Mouse (Mus musculus): ENCODE measurements at regions not wholly inside any gene's neighbourhood (a gene's known extent, or its start where the extent isn't known, plus 50 kb on each side); places are given as distances from the start of the nearest gene placed in this dataset.

DNA sequence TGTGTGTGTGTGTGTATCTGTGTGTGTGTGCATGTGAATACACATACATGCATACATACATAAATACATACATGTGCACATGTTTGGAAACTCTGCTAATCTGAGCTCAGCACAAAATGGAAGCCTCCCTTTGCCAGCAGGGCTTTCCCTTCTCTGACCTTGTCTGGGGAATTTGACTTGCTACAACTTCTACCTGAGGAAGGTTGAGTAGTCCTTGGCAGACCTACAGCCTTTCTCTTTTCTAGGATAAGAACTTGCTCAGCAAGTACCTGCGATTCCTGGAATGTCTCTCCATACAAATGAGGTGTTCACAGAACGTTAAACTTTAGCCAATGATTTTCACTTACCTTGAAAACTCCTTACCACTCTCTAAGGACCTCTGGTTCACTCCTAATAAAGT, 472.7 kb upstream of the Nr2f2 start:
- no peak for DNase-seq (ENCODE audit: extremely low spot score in 1 of 2, low spot score in 1 of 2)

DNA sequence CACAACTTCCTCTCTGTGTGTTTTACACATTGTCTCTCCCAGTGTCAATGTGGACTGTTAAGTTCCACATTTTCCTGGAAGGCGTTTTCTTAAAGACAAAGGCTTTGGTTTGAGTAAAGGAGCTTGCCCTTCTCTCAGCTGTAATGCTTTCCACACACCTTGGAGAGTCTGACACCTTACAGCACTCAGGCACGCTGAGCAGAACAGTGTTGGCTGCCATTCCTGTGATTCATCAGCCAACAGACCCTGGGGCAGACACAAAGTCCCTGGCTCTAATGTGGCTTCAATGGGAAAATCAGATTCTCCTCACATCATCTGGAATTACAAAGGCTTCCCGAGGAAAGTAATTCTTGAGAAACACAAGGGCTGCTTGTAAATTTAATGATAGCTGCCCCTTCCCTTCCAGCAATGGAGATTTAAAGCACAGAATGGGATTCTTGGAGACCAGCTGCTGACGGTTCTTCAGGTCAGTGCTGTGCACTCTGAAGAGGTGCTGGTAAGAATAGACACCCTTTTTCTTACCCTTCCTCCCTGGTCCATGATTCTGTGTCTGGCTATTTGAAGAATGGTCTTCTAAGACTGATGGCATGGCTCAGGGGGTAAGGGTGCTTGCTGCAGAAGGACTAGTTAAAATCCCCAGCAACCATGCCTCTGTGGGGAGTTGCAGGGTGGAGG, 468.4 kb upstream of the Nr2f2 start:
- DNase-seq (ENCODE audit: extremely low spot score in 1 of 2, low spot score in 1 of 2), result no peak

DNA sequence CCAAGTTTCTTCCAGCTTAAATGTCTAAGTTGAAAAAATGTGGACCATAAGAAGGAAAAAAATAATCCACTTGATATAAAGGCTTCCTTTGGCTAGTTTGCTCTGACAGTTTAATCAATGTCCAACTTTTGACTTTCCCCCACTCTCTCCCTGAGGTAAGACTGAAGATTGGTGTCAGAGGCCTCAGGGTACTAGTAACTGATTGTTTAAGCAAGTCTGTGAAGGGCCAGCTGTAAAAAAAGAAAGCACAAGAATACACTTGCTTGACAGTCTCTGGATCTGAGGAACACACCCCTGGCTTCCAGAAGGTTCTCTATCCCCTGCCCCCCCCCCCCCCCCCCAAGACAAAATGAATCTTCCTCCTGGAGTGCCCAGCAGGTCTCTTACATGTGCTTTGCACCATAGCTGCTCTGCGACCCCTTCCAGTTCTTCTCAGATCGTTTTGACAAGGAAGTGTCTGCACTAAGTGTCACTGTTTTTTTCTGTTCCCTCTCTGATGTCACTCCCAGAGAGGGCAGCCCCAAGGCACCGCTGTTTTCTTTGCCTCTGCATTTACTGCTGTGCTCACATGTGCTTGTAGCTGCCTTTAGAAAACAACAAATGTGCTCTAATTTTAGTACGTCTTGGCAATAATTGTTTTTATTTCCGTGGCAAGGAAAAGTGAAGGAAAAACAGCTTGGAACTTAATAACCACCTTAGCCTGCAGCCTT, 462.1 kb upstream of the Nr2f2 start:
- DNase-seq (ENCODE audit: extremely low spot score in 1 of 2, low spot score in 1 of 2), result no peak

DNA sequence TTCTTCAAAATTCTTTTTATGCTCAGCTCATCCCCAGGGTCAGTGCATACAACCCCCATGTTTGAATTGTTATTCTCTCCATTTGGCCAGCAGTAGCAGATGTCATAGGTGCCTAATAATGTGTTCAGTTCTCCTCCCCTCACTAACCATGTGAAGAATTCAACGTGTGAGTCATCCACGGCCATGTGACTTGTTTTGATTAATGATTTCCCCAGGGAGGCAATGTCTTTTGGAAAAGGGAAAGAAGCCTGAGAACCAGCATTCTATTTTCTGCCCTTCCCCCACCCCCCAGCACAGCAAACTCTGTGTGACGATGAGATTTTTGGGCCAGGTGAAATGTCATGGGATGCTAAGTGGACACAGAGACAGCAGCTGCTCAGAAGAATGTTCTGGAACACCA, 459.5 kb upstream of the Nr2f2 start:
- no peak for DNase-seq (ENCODE audit: extremely low spot score in 1 of 2, low spot score in 1 of 2)

DNA sequence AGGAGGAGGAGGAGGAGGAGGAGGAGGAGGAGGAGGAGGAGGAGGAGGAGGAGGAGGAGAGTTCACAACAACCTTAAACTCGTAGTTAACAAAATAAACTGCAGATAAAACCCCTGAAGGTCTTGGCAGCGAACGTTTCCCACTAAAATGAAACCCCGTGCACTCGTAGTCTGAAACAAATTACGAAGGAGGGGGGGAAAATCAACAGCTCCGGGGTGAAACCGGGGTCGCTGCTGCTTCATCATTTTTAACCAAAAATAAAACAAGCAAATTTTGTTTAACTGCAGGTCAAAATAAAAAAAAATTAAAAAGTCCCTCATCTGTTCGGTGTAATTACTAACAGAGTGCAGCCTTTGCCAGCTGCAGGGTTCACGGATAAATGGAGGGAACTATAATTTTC, 456.5 kb upstream of the Nr2f2 start:
- DNase-seq (ENCODE audit: extremely low spot score in 1 of 2, low spot score in 1 of 2), result no peak

DNA sequence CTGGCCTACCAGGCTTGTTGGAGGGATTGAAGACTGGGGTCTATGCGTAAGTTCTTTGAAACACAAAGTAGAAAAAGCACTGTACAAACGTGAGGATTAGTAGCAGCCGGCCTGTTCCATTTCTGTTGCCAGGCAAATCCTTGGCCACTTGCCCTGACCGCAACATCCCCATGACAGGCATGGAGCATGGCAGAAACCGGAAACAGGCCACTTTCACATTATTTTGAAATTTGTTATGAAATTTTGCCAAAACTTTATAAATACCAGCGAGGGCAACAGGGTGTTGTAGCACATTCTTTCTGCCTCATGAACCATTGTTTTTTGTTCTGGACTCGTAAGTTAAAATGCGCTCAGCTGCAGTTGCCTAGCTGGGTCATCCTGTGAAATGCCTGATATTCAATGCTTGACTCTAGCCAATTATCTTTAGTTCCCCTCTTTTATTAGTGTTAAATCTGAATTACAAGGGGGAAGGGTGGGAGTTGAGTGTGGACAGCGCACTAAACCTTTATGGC, 455.8 kb upstream of the Nr2f2 start:
- DNase-seq (ENCODE audit: extremely low spot score in 1 of 2, low spot score in 1 of 2), result peak in 1 of 2 experiments; percentile 46

DNA sequence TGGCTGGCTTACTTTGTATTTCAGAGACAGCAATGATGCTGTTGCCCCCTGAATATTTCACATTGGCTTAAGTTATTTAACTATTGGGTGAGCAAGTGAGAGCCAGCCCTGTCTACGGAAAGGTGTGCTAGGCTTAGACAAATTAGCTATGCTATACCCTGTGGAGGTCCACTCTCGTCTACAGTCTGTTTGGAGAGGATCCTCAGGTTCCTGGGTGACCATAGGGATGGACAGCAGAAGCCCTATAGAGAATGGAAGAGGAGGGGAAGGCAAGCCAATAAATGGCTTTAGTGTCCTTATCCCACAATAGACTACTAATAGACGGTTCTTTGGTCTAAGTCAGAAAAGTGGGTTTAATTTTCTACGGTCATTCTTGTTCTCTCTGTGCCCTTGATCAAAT, 455.3 kb upstream of the Nr2f2 start:
- no peak for DNase-seq (ENCODE audit: extremely low spot score in 1 of 2, low spot score in 1 of 2)

DNA sequence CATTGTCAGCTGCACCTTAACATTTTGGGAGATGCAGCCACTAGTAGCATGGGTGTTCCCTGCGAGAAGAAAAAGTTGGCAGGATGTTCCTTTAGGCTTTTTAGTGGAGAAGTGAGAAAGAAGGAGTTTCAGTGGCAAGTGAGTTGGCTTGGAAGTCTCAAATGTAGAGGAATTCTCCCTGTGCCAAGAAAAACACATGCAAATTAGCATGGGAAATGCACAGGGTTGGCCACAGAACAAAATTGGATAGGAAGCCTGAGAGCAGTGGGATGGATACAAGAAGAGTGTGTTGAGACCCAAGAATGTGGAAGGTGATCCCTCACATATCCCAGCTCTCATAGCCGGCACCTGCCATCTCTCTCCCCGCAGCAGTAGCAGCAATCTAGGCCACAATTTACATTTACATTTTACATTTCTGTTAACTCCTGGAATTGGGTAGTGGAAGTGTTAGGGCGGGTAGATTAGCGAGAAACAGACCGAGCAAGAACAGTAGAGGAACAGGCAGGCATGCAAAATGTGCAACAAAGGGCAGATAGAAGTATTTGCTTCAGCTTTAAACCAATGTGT, 450.9 kb upstream of the Nr2f2 start:
- DNase-seq (ENCODE audit: extremely low spot score in 1 of 2, low spot score in 1 of 2), result no peak

DNA sequence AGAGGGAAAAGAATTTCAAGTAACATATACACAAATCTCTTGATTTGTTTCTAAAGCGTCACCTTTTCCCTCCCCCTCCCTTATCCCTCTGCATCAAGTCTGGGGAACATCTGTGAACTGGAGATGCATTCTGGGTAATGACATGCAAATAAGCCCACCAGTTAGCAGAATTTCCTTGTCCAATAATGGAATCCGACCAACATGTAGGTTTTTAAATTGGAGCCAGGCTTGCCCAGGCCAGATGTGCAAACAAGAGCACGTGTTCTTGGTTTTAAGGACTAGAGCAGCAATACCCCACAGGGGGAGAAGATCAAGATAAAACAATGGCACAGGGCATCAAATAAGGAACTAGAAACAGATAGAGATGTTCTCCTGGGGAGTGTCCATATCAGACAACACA, 447.9 kb upstream of the Nr2f2 start:
- DNase-seq (ENCODE audit: extremely low spot score in 1 of 2, low spot score in 1 of 2), result no peak

DNA sequence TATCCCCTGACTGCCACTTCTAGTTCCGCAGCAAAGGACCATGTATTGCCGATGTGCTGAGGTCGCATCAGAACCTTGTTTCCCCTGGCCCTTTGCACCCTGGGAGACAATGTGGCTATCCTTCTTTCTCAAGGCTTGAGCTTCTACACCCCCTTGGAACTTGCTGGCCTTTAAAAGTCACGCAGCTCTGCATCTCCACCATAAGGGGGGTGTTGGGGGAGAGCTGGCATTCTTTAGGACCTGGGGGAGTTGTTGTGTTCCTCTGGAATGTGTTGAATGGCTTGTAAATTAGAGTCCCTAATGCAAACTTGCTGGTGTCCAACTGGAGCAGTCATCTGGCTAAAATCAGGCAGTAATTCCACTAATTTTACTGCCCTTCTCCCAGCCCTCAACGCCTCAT, 446.6 kb upstream of the Nr2f2 start:
- no peak for DNase-seq (ENCODE audit: extremely low spot score in 1 of 2, low spot score in 1 of 2)

DNA sequence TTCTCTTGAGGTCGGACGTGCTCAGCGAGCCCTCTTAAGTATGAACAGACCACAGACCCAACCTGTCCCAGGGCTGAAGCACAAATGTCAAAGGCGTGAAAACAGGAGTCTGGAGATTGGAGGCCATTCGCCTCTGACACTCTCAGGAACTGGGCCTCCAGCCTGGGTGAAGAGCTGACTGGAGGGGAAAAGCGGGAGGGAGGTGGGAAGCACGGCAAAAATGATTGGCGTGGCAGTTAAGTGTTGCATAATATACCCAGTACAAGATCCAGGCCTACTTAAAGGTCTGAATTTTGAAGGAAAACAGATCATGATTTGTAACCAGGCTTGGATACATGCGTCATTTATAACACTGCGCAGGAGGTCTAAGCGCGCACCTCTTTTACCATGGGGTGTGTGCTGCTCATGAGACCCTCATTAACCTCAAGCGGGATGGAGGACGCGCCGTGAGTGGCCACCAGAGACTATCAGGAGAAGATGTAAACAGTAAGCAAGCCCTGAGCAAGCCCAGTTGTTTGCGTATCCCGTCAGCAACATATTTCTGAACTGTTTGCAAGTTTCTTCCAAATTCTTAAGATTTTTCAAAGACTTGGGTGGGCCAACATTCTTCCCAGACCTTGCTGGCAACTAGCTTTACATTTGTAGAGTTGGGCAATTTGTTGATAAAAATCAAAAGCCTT, 444.0 kb upstream of the Nr2f2 start:
- DNase-seq (ENCODE audit: extremely low spot score in 1 of 2, low spot score in 1 of 2), result no peak

DNA sequence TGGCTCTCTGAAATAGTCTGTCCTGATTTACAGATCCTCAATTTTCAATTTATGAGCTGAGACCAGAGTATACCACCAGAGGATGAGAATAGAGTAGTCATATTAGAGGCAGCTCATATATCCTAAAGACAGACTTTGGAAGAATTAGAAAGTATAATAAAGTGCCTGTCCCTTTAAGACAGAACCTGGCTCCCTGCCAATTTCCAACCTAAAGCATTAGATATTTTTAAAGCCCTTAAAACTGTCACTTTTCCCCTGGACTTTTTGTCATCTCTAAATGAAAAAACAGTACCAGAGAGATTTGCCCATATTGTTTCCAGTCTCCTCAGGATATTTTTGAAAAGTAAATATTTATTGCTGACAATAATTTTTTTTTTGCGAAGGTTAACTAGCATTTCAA, 437.7 kb upstream of the Nr2f2 start:
- DNase-seq (ENCODE audit: extremely low spot score in 1 of 2, low spot score in 1 of 2), result no peak

DNA sequence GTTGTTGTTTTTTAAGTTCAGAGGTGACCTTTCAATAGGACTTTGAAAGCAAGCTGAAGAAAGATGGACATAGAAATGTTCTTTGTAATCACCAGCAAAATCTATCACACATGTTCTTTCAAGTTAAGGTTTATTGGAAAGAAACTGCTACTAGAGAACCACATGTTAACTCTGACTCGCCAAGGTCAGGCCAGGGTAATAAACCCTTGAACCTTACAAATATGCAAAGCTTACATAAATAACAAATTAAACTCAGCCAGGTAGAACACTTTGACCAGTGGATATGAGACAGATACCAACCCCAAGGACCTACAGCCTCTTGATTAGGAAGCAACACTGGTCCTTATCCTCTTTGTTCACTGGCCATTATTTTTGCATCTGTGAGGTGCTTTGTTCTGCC, 433.4 kb upstream of the Nr2f2 start:
- no peak for DNase-seq (ENCODE audit: extremely low spot score in 1 of 2, low spot score in 1 of 2)

DNA sequence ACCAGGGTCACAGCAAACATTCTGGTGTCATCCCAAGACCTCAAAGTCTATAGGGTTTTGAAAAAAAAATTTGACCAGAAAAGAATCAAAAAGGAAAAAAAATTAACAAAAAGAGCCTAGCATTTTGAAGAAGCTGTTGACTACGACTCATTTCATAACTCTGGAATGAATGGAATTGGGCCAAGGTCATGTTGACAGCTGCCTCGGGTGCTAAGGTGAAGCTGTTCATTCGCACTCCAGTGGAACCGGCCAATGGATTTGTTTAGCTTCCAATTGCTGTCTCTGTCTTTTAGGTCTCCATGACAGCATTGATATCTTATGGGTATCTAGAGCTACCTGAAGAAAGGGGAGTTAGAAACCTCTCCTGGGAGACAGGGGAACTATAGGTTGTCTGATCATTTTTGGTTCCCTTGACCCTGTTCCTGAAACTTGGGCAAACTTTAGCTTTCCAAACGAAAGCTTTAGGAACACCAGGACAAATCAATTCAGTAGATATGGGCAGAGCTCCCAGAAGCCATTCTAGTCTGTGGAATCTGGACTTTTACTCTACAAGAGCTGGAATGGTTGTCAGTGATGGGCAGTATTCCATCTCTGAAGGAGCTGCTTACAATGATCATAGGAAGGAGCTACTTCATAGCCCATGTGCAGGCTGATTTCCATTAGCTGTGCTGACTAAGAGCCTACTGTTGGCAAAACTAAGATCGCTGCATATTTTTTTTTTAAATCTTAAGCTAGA, 432.7 kb upstream of the Nr2f2 start:
- DNase-seq (ENCODE audit: extremely low spot score in 1 of 2, low spot score in 1 of 2), result no peak

DNA sequence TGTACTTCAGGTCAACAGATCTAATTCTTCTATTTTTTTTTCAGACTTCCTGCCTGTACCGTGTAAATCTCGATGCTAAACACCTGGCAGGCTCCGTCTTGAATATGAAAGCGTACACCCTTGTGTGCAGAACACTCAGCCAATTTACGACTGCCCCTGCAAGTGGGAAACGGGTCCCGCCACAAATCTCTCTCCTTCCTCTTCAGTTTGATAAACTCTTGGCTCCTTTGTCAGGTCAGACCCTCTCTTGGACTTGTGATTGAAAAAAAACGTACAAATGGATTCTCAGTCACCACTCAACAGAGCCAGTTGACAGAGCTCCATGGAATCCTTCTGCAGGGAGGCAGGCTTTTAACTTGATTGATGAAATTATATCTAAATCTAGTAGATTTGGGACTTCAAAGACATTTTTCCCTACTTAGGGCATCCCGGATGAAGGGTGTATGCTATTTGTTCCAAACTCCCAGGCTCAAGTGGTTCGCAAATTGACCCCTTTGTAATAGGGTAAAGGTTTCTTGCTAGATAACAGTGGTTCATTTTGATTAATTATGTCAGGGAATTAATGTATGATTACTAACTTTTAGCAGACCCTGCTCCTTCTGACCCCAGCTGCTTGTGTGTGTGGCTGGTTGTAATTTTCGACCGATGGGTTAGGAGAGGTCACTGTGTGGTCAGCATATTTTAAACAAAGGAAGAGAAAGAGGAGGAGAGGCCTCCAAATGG, 429.7 kb upstream of the Nr2f2 start:
- no peak for DNase-seq (ENCODE audit: extremely low spot score in 1 of 2, low spot score in 1 of 2)

DNA sequence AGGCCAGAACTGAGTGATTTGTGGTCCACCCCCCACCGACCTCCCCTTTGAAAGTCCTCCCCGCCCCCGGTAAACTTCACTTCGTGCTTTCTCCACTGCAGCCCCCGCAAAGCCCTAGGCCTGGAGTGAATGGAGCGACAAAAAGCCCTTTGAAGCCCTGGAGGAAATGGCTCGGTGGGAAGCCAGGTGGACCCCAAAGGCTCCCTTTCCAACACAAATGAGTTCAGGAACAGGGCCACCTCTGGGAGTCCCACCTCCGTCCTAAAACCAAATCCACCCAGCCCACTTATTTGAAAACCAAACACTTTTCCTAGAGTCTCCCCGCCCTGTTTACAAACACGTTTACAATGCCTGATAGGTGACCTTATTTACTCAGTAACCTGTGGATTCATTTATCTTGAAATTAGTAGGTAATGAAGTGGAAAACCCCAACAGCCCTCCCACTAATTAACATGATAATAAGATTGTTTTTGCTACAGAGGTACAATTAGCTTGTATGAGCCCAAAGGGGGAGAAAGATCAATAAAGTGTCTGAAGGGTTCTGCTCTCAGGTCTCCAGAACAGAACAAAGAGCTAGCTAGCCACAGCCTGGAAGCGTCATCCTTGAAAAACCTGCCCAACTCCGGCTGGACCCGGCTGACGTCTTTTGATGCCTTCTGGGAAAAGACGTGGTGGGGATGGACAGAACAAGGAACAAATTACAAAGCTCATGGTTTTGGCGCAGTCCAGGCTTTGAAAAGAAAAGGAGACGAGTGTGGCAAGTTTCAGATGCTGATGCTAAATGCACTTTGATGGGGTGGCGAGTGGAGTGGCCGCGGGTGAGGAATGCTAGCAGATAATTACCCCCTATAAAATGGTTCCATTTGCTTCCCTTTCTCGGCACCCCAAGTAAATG, 422.6 kb upstream of the Nr2f2 start:
- DNase-seq (ENCODE audit: extremely low spot score in 1 of 2, low spot score in 1 of 2), result no peak

DNA sequence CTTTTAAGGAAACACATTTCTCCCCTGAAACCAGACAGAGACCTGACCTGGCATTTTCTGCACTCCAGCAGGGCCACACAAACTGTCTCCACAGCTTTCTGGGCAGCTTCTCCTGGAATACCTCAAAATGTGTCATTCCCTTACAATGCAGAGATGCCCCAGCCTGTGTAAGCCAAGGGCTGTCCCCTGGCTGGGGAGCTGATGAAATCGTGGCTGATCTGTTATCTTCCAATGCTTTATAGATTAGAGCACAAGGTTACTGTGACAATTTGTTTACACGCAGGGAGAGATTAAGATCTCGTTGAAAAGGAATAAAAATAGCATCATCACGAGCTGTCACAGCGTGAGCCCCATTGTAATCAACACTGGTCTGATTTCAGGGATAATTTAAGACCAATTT, 421.4 kb upstream of the Nr2f2 start:
- no peak for DNase-seq (ENCODE audit: extremely low spot score in 1 of 2, low spot score in 1 of 2)

DNA sequence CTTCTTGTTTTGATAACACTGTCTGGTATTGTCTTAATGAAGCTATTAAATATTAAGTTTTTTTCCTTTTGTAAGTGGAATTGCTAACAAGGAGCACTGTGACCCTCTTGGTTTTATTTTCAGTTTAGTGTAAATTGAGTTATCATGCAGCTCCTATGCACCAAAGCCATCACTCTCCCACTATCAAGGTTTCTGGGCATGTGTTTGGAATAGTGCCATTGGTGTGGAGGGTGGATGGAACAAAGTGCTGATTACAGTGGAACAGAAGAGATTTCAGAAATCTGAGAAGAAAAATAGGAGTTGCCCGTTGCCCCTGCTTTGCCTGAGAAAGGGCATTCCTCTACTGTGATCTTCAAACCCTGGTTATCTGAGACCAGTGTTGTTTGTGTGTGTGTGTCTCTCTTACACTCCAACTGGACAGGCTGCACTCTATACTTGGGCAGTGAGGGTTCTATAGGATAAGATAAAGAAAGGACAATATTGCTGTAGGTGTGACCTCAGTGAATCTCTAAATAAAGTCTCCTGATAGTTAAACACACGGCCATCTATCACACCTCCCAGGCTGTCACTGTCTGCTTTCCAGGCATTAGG, 414.3 kb upstream of the Nr2f2 start:
- DNase-seq (ENCODE audit: extremely low spot score in 1 of 2, low spot score in 1 of 2), result no peak

DNA sequence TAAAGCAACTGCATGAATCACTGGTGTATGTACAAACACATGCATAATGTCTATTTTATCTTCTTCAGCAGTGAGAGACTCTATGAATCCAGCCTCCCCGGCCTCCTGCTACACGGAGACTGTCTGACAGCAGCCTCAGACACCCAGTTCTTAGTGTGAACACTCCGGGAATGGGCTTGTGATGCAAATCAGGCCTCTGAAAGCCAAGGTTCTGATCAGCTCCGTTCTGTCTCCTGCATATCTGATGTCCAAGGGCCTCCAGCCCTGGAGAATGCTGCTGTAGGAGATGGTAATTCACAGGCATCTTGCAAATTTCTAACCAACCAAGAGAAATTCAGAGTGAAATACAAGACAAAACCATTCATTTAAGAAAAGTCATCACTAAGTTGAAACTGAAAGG, 411.2 kb upstream of the Nr2f2 start:
- DNase-seq (ENCODE audit: extremely low spot score in 1 of 2, low spot score in 1 of 2), result no peak

All from layer of hippocampus, postnatal 25 days (tissue).